Mouse (Mus musculus): ENCODE measurements around the gene Trim72. TPM values are rescaled to one million over a fixed set of nuclear protein-coding genes. Genes with fewer than 3 reads are reported as not detected.
"Not testable (repeated sequence)": the region's sequence is repeated elsewhere in the genome, so short reads cannot be mapped to it uniquely, and the experiment has no call there.

The Trim72 gene
- total and polyA plus RNA-seq, 3 experiments = 0.14 to 0.19 TPM; not detected in 1

- no peak for TF ChIP-seq MXI1 (IDR thresholded peaks at IDR 0.05; ENCODE audit: low read depth, low read length)
- Histone ChIP-seq H3K4me3 (ENCODE audit: control insufficient read depth in 1 of 2, insufficient read depth in 1 of 2, low read depth in 2 of 2, low read length in 2 of 2) (no peak overlapping the region), H3K27me3 (ENCODE audit: control insufficient read depth in 1 of 2, insufficient read depth in 2 of 2, low read length in 2 of 2) (peaks cover 0 to 3% of the 10 kb centered on the region in 2 experiments; a peak in 1 of 4 replicates)
These were observed 6.1 kb downstream of the Trim72 start for GRCm38 (mm10) chr7:128009715-128010340.

GRCm38 (mm10) chr7:128012136-128012780 lies 8.5 kb downstream of the Trim72 start:
- H3K79me2 ChIP-seq (ENCODE audit: control insufficient read depth, insufficient read depth, low read length, poor library complexity) = no peaks in the 10 kb centered on the region
- H3K4me1 ChIP-seq (ENCODE audit: control insufficient read depth in 1 of 2, insufficient read depth in 2 of 2, low read length in 2 of 2) = no peaks in the 10 kb centered on the region
- no peak for DNase-seq (ENCODE audit: low read depth, low spot score)
- no peak overlapping the region for H3K27ac ChIP-seq (ENCODE audit: control insufficient read depth, low read depth, low read length)
- no peak overlapping the region for H3K4me3 ChIP-seq (ENCODE audit: control insufficient read depth in 1 of 2, insufficient read depth in 1 of 2, low read depth in 2 of 2, low read length in 2 of 2)
- H3K9me3 ChIP-seq (replicated peaks; ENCODE audit: insufficient read depth, low read length) = no peaks in the 10 kb centered on the region
- TF ChIP-seq TCF12 (IDR thresholded peaks at IDR 0.05; ENCODE audit: low read depth, low read length) (no peak), UBTF (IDR thresholded peaks at IDR 0.05; ENCODE audit: borderline replicate concordance, insufficient read depth, low read depth, low read length) (no peak)
- no peaks in the 10 kb centered on the region for H3K36me3 ChIP-seq (ENCODE audit: control insufficient read depth in 1 of 2, insufficient read depth in 2 of 2, low read length in 2 of 2)
- H3K27me3 ChIP-seq (ENCODE audit: control insufficient read depth in 1 of 2, insufficient read depth in 2 of 2, low read length in 2 of 2) = peaks cover 3% of the 10 kb centered on the region in 2 experiments; a peak in 1 of 4 replicates
- H3K9ac ChIP-seq (ENCODE audit: control insufficient read depth, low read depth, low read length, poor library complexity, severe bottlenecking) = no peak overlapping the region

More at GRCm38 (mm10) chr7:128009715-128010340, 6.1 kb downstream of the Trim72 start:
- Histone ChIP-seq H3K79me2 (ENCODE audit: control insufficient read depth, insufficient read depth, low read length, poor library complexity) (no peaks in the 10 kb centered on the region), H3K4me1 (ENCODE audit: control insufficient read depth in 1 of 2, insufficient read depth in 2 of 2, low read length in 2 of 2) (no peaks in the 10 kb centered on the region), H3K9ac (ENCODE audit: control insufficient read depth, low read depth, low read length, poor library complexity, severe bottlenecking) (no peak overlapping the region), H3K36me3 (ENCODE audit: control insufficient read depth in 1 of 2, insufficient read depth in 2 of 2, low read length in 2 of 2) (no peaks in the 10 kb centered on the region), H3K9me3 (replicated peaks; ENCODE audit: insufficient read depth, low read length) (no peaks in the 10 kb centered on the region), H3K27ac (ENCODE audit: control insufficient read depth, low read depth, low read length) (no peak overlapping the region)
- no peak for DNase-seq (ENCODE audit: low read depth, low spot score)

GRCm38 (mm10) chr7:128013116-128013515 lies 9.4 kb downstream of the Trim72 start:
- Histone ChIP-seq H3K79me2 (ENCODE audit: control insufficient read depth, insufficient read depth, low read length, poor library complexity) (no peaks in the 10 kb centered on the region), H3K27ac (ENCODE audit: control insufficient read depth, low read depth, low read length) (no peak overlapping the region), H3K4me3 (ENCODE audit: control insufficient read depth in 1 of 2, insufficient read depth in 1 of 2, low read depth in 2 of 2, low read length in 2 of 2) (no peak overlapping the region), H3K27me3 (ENCODE audit: control insufficient read depth in 1 of 2, insufficient read depth in 2 of 2, low read length in 2 of 2) (peaks cover 3% of the 10 kb centered on the region in 2 experiments; a peak in 1 of 4 replicates), H3K9me3 (replicated peaks; ENCODE audit: insufficient read depth, low read length) (no peaks in the 10 kb centered on the region), H3K4me1 (ENCODE audit: control insufficient read depth in 1 of 2, insufficient read depth in 2 of 2, low read length in 2 of 2) (no peaks in the 10 kb centered on the region), H3K9ac (ENCODE audit: control insufficient read depth, low read depth, low read length, poor library complexity, severe bottlenecking) (no peak overlapping the region), H3K36me3 (ENCODE audit: control insufficient read depth in 1 of 2, insufficient read depth in 2 of 2, low read length in 2 of 2) (no peaks in the 10 kb centered on the region)
- DNase-seq (ENCODE audit: low read depth, low spot score) = no peak
- no peak for TF ChIP-seq TAL1 (IDR thresholded peaks at IDR 0.05; ENCODE audit: low read length)
- no peak for TF ChIP-seq POLR2A (IDR thresholded peaks at IDR 0.05; ENCODE audit: control insufficient read depth in 1 of 2, insufficient read depth in 1 of 2, low read depth in 1 of 2, low read length in 2 of 2, poor library complexity in 1 of 2)
- TF ChIP-seq NRF1 (IDR thresholded peaks at IDR 0.05; ENCODE audit: insufficient read depth, low read depth, low read length, poor library complexity, severe bottlenecking) = no peak
- no peak for TF ChIP-seq MYB (IDR thresholded peaks at IDR 0.05; ENCODE audit: low read depth, low read length)
- no peak for TF ChIP-seq GATA1 (IDR thresholded peaks at IDR 0.05; ENCODE audit: low read depth, low read length)
- TF ChIP-seq ELF1 (IDR thresholded peaks at IDR 0.05; ENCODE audit: low read depth, low read length) = no peak
- TF ChIP-seq ZNF384 (IDR thresholded peaks at IDR 0.05; ENCODE audit: low read depth, low read length) = no peak

GRCm38 (mm10) chr7:128016134-128016533 lies 12.4 kb downstream of the Trim72 start:
- not testable (repeated sequence) for H3K27me3 ChIP-seq (ENCODE audit: control insufficient read depth in 1 of 2, insufficient read depth in 2 of 2, low read length in 2 of 2)

More at GRCm38 (mm10) chr7:128016134-128016533, 12.4 kb downstream of the Trim72 start:
- not testable (repeated sequence) for H3K4me1 ChIP-seq (ENCODE audit: control insufficient read depth in 1 of 2, insufficient read depth in 2 of 2, low read length in 2 of 2); H3K4me3 ChIP-seq (ENCODE audit: control insufficient read depth in 1 of 2, insufficient read depth in 1 of 2, low read depth in 2 of 2, low read length in 2 of 2); DNase-seq (ENCODE audit: low read depth, low spot score); H3K79me2 ChIP-seq (ENCODE audit: control insufficient read depth, insufficient read depth, low read length, poor library complexity); H3K9me3 ChIP-seq (replicated peaks; ENCODE audit: insufficient read depth, low read length); H3K9ac ChIP-seq (ENCODE audit: control insufficient read depth, low read depth, low read length, poor library complexity, severe bottlenecking); H3K27ac ChIP-seq (ENCODE audit: control insufficient read depth, low read depth, low read length); H3K36me3 ChIP-seq (ENCODE audit: control insufficient read depth in 1 of 2, insufficient read depth in 2 of 2, low read length in 2 of 2)

All from MEL (cell line).